Mouse (Mus musculus): ENCODE measurements around the gene Rplp1. TPM values are rescaled to one million over a fixed set of nuclear protein-coding genes. Genes with fewer than 3 reads are reported as not detected.

Gene Rplp1
- polyA plus RNA-seq, 1 experiment from 2014 or later, result 1,374 TPM

GRCm38 (mm10) chr9:61908832-61909407 is 5.4 kb downstream of the Rplp1 start:
- Histone ChIP-seq H3K27ac (no peak overlapping the region), H3K36me3 (peaks cover 12% of the 10 kb centered on the region; the same call in 1 of the 2 replicates), H3K27me3 (replicated peaks) (no peaks in the 10 kb centered on the region), H3K4me3 (replicated peaks) (no peak overlapping the region), H3K4me1 (replicated peaks) (peaks cover 17% of the 10 kb centered on the region), H3K4me2 (replicated peaks) (no peak overlapping the region), H3K9ac (no peak overlapping the region), H3K9me3 (no peaks in the 10 kb centered on the region)
- no peak for ATAC-seq
- WGBS, result 90% methylated on average over 11 of the region's 11 CpGs

- Histone ChIP-seq H3K4me3 (replicated peaks) (no peak overlapping the region), H3K36me3 (peaks cover 12% of the 10 kb centered on the region; the same call in 1 of the 2 replicates), H3K4me2 (replicated peaks) (no peak overlapping the region), H3K9ac (no peak overlapping the region), H3K4me1 (replicated peaks) (peaks cover 15% of the 10 kb centered on the region), H3K27me3 (replicated peaks) (no peaks in the 10 kb centered on the region), H3K9me3 (no peaks in the 10 kb centered on the region), H3K27ac (no peak overlapping the region)
- WGBS, result 73% methylated on average over 3 of the region's 3 CpGs
- no peak for ATAC-seq
Observed at GRCm38 (mm10) chr9:61908341-61908740, 6.0 kb downstream of the Rplp1 start.

- Histone ChIP-seq H3K27me3 (replicated peaks) (no peaks in the 10 kb centered on the region), H3K9me3 (no peaks in the 10 kb centered on the region), H3K4me2 (replicated peaks) (no peak overlapping the region), H3K4me3 (replicated peaks) (no peak overlapping the region), H3K36me3 (peaks cover 12% of the 10 kb centered on the region; the same call in 1 of the 2 replicates), H3K9ac (no peak overlapping the region), H3K4me1 (replicated peaks) (peaks cover 13% of the 10 kb centered on the region; the same call in 1 of the 2 replicates), H3K27ac (no peak overlapping the region)
- 86% methylated on average over 4 of the region's 4 CpGs for WGBS
- no peak for ATAC-seq
Observed at GRCm38 (mm10) chr9:61907621-61908295, 6.6 kb downstream of the Rplp1 start.

GRCm38 (mm10) chr9:61906912-61907311 is 7.4 kb downstream of the Rplp1 start:
- no peak overlapping the region for H3K4me2 ChIP-seq (replicated peaks)
- peaks cover 9% of the 10 kb centered on the region; the same call in 1 of the 2 replicates for H3K4me1 ChIP-seq (replicated peaks)
- 63% methylated on average over 10 of the region's 10 CpGs for WGBS
- H3K36me3 ChIP-seq, result peaks cover 4% of the 10 kb centered on the region; the same call in 1 of the 2 replicates
- no peaks in the 10 kb centered on the region for H3K9me3 ChIP-seq
- no peak overlapping the region for H3K27ac ChIP-seq
- H3K4me3 ChIP-seq (replicated peaks), result no peak overlapping the region
- no peak for ATAC-seq
- no peaks in the 10 kb centered on the region for H3K27me3 ChIP-seq (replicated peaks)
- no peak overlapping the region for H3K9ac ChIP-seq

GRCm38 (mm10) chr9:61905576-61905975 is 8.8 kb downstream of the Rplp1 start:
- H3K36me3 ChIP-seq, result no peaks in the 10 kb centered on the region
- H3K4me2 ChIP-seq (replicated peaks), result no peak overlapping the region
- 77% methylated on average over 5 of the region's 5 CpGs for WGBS
- no peaks in the 10 kb centered on the region for H3K9me3 ChIP-seq
- no peak for ATAC-seq
- no peak overlapping the region for H3K27ac ChIP-seq
- H3K4me1 ChIP-seq (replicated peaks), result peaks cover 8% of the 10 kb centered on the region; the same call in 1 of the 2 replicates
- H3K9ac ChIP-seq, result no peak overlapping the region
- H3K4me3 ChIP-seq (replicated peaks), result no peak overlapping the region
- 0 out of 2 replicates have a peak, but pooled peaks cover 4% of the 10 kb centered on the region for H3K27me3 ChIP-seq (replicated peaks)

DNA sequence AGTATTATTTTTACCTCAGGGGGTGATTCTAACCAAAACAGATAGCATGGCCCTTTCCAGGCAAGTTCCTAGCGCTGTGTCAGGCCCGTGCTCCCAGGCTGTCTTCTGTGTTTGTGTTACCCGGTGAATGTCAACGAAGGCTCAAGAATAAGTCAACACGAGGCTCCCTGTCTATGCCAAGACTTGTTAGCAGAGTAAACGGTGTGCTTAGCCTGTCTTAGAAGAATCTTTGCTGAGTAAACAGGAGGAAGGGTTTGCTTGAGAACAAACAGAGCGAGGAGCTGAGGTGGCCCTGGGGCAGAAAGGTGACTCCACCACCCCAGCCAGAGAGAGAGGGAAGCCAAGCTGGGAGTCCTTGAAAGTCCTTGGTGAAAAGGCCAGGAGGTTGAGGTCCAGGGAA is 10.1 kb downstream of the Rplp1 start:
- H3K4me2 ChIP-seq (replicated peaks), result no peak overlapping the region; the same call in 1 of the 2 replicates
- peaks cover 8% of the 10 kb centered on the region; the same call in 1 of the 2 replicates for H3K4me1 ChIP-seq (replicated peaks)
- no peak overlapping the region for H3K9ac ChIP-seq
- H3K27ac ChIP-seq, result 0 out of 2 replicates have a peak overlapping the region, but pooled peaks have one; percentile 64
- peaks cover 8% of the 10 kb centered on the region; the same call in 1 of the 2 replicates for H3K27me3 ChIP-seq (replicated peaks)
- H3K9me3 ChIP-seq, result no peaks in the 10 kb centered on the region
- 20% methylated on average over 7 of the region's 7 CpGs for WGBS
- no peak overlapping the region for H3K4me3 ChIP-seq (replicated peaks)
- no peak for ATAC-seq
- H3K36me3 ChIP-seq, result no peaks in the 10 kb centered on the region

- WGBS, result 53% methylated on average over 9 of the region's 9 CpGs
- Histone ChIP-seq H3K9me3 (no peaks in the 10 kb centered on the region), H3K4me3 (replicated peaks) (no peak overlapping the region), H3K4me1 (replicated peaks) (peaks cover 8% of the 10 kb centered on the region; the same call in 1 of the 2 replicates), H3K36me3 (no peaks in the 10 kb centered on the region), H3K4me2 (replicated peaks) (no peak overlapping the region), H3K9ac (no peak overlapping the region), H3K27ac (no peak overlapping the region), H3K27me3 (replicated peaks) (peaks cover 14% of the 10 kb centered on the region; the same call in 1 of the 2 replicates)
- ATAC-seq, result no peak
Observed at GRCm38 (mm10) chr9:61902445-61902844, 11.9 kb downstream of the Rplp1 start.

DNA sequence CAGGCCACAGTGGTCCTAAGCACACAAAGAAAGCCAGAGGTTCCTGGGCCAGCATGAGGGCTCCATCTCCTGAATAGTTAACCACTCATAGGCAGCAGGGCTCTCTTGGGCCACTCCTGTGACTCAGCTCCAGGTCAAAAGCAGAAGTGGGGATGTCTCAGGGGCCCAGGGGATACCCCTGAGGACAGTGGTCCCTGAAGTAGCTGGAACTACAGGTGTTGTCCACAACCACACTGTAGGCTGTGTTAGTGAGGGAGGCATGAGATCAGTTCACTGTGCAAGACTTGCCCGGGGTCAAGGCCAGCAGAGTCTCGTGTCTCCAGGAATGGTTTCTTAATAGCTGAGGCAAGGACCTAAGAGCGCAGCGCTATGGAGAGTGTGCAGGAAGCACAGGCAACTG is 12.8 kb downstream of the Rplp1 start:
- Histone ChIP-seq H3K4me3 (replicated peaks) (no peak overlapping the region), H3K9ac (no peak overlapping the region), H3K9me3 (no peaks in the 10 kb centered on the region), H3K4me1 (replicated peaks) (peaks cover 8% of the 10 kb centered on the region; the same call in 1 of the 2 replicates), H3K36me3 (no peaks in the 10 kb centered on the region), H3K4me2 (replicated peaks) (no peak overlapping the region), H3K27me3 (replicated peaks) (peaks cover 14% of the 10 kb centered on the region; the same call in 1 of the 2 replicates), H3K27ac (no peak overlapping the region)
- no peak for ATAC-seq
- WGBS, result 74% methylated on average over 4 of the region's 4 CpGs

- 6% methylated on average over 16 of the region's 16 CpGs for WGBS
- H3K4me2 ChIP-seq (replicated peaks), result peak overlapping the region; percentile 42; the same call in 1 of the 2 replicates
- H3K9ac ChIP-seq, result no peak overlapping the region
- no peaks in the 10 kb centered on the region for H3K36me3 ChIP-seq
- peaks cover 6% of the 10 kb centered on the region; the same call in 1 of the 2 replicates for H3K4me1 ChIP-seq (replicated peaks)
- no peak overlapping the region for H3K27ac ChIP-seq
- no peak overlapping the region for H3K4me3 ChIP-seq (replicated peaks)
- H3K9me3 ChIP-seq, result no peaks in the 10 kb centered on the region
- H3K27me3 ChIP-seq (replicated peaks), result peaks cover 14% of the 10 kb centered on the region; the same call in 1 of the 2 replicates
- peak; percentile 75; the same call in 1 of the 2 replicates for ATAC-seq
Observed at GRCm38 (mm10) chr9:61899804-61900203, 14.5 kb downstream of the Rplp1 start.

- H3K27me3 ChIP-seq (replicated peaks), result peaks cover 14% of the 10 kb centered on the region; the same call in 1 of the 2 replicates
- H3K36me3 ChIP-seq, result no peaks in the 10 kb centered on the region
- no peak overlapping the region for H3K27ac ChIP-seq
- WGBS, result 3% methylated on average over 7 of the region's 8 CpGs
- H3K4me2 ChIP-seq (replicated peaks), result no peak overlapping the region
- no peak overlapping the region for H3K9ac ChIP-seq
- no peaks in the 10 kb centered on the region for H3K9me3 ChIP-seq
- H3K4me1 ChIP-seq (replicated peaks), result no peaks in the 10 kb centered on the region; the same call in 1 of the 2 replicates
- H3K4me3 ChIP-seq (replicated peaks), result no peak overlapping the region
- peak; percentile 49 for ATAC-seq
Observed at GRCm38 (mm10) chr9:61898401-61898800, 15.9 kb downstream of the Rplp1 start.

DNA sequence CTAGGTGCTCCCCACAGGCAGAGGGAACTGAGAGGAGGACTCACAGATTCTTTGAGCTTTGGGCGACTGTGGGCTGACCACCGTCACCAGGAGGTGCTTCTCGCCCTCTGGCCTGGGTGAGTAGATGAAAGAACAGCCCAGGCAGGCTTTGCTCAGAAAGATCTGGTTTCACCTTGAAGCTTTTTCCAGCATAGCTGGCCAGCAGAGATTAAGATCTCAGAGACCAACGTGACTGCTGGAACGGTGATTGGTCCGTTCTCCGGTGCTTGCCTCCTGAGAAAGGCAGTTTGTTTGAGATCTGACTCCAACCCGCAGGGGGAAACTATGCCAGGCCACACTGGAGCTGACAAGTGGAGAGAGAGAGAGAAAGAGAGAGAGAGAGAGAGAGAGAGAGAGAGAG is 19.3 kb downstream of the Rplp1 start:
- Histone ChIP-seq H3K4me2 (replicated peaks) (no peak overlapping the region), H3K9me3 (no peaks in the 10 kb centered on the region), H3K4me1 (replicated peaks) (no peaks in the 10 kb centered on the region; the same call in 1 of the 2 replicates), H3K36me3 (no peaks in the 10 kb centered on the region), H3K27ac (no peak overlapping the region), H3K9ac (no peak overlapping the region), H3K27me3 (replicated peaks) (peaks cover 10% of the 10 kb centered on the region; the same call in 1 of the 2 replicates), H3K4me3 (replicated peaks) (no peak overlapping the region)
- ATAC-seq, result no peak
- WGBS, result 36% methylated on average over 8 of the region's 8 CpGs

- WGBS, result 63% methylated on average over 8 of the region's 8 CpGs
- no peak overlapping the region for H3K4me3 ChIP-seq (replicated peaks)
- H3K4me1 ChIP-seq (replicated peaks), result no peaks in the 10 kb centered on the region
- no peaks in the 10 kb centered on the region for H3K27me3 ChIP-seq (replicated peaks)
- no peak overlapping the region for H3K4me2 ChIP-seq (replicated peaks)
- no peak overlapping the region for H3K9ac ChIP-seq
- no peak for ATAC-seq
- no peaks in the 10 kb centered on the region for H3K36me3 ChIP-seq
- no peak overlapping the region for H3K27ac ChIP-seq
- no peaks in the 10 kb centered on the region for H3K9me3 ChIP-seq
Observed at GRCm38 (mm10) chr9:61889855-61890254, 24.5 kb downstream of the Rplp1 start.

Measured in intestine, embryonic 15.5 days (tissue).